22 mouse cellular contexts compared by ENCODE assay signal in genomic region chr12:110993226-110993625, GRCm38 (mm10). TPM values are rescaled to one million over a fixed set of nuclear protein-coding genes. Genes with fewer than 3 reads are reported as not detected.
DNase-seq lines count a peak whose midpoint lies in the region; ATAC-seq and TF ChIP-seq lines count a peak whose summit lies in the region.
"Had no signal": no experiment of that assay in that cellular context is flagged by ENCODE, and none has a peak within 500 bp of the region (broad histone marks: within the 10 kb centered on the region; RNA-seq: fewer than 3 reads in every experiment).

No protein-coding gene starts in this region.

- ATAC-seq in forebrain, postnatal 0 days: no peak
- ATAC-seq in limb, embryonic 12.5 days (ENCODE audit: insufficient number of reproducible peaks, insufficient read depth, low FRiP score, low TSS enrichment, low read depth): no peak
- ATAC-seq: inflammation-experienced regulatory T-cells, adult 6 months had no signal

- 0 out of 2 replicates have a peak overlapping the region, but pooled peaks have one; percentile 92 for H3K27ac ChIP-seq in forebrain, embryonic 10.5 days
- no peak overlapping the region for H3K27ac ChIP-seq in forebrain, postnatal 0 days (ENCODE audit: low read depth, low read length)
- H3K27ac ChIP-seq in liver, adult 2 months (replicated peaks; ENCODE audit: insufficient read depth, low read depth, low read length): no peak overlapping the region
- 0 out of 2 replicates have a peak overlapping the region, but pooled peaks have one; percentile 25 for H3K27ac ChIP-seq in limb, embryonic 12.5 days
- H3K27ac ChIP-seq: forebrain, embryonic 12.5 days; hindbrain, embryonic 14.5 days; liver, embryonic 14.5 days; neural tube, embryonic 15.5 days had no signal

- no peak for TF ChIP-seq CTCF in forebrain, postnatal 0 days (IDR thresholded peaks at IDR 0.05; ENCODE audit: low read depth)
- no peak for TF ChIP-seq CTCF in liver, adult 2 months (IDR thresholded peaks at IDR 0.05; ENCODE audit: low read depth, low read length)

- no peak overlapping the region for H3K9ac ChIP-seq in forebrain, postnatal 0 days
- no peak overlapping the region for H3K9ac ChIP-seq in liver, adult 2 months (ENCODE audit: low read depth, low read length)
- no peak overlapping the region; the same call in 1 of the 2 replicates for H3K9ac ChIP-seq in limb, embryonic 12.5 days (replicated peaks)
- H3K9ac ChIP-seq: forebrain, embryonic 12.5 days; hindbrain, embryonic 14.5 days; liver, embryonic 14.5 days; neural tube, embryonic 15.5 days had no signal

- no peaks in the 10 kb centered on the region for H3K36me3 ChIP-seq in forebrain, embryonic 10.5 days (replicated peaks)
- H3K36me3 ChIP-seq in forebrain, postnatal 0 days (ENCODE audit: insufficient read depth): no peaks in the 10 kb centered on the region
- H3K36me3 ChIP-seq in liver, adult 2 months (ENCODE audit: control insufficient read depth, insufficient read depth, low read length): no peaks in the 10 kb centered on the region
- no peaks in the 10 kb centered on the region for H3K36me3 ChIP-seq in limb, embryonic 12.5 days
- H3K36me3 ChIP-seq: forebrain, embryonic 12.5 days; heart, embryonic 12.5 days; neural tube, embryonic 15.5 days had no signal

- H3K4me2 ChIP-seq in forebrain, postnatal 0 days (ENCODE audit: low read depth): no peak overlapping the region
- no peak overlapping the region for H3K4me2 ChIP-seq in limb, embryonic 12.5 days

- no peak for TF ChIP-seq POLR2A in liver, adult 2 months (IDR thresholded peaks at IDR 0.05; ENCODE audit: extremely low read depth, insufficient read depth, low read length)

- no peak for DNase-seq in forebrain, embryonic 10.5 days (ENCODE audit: extremely low spot score, low spot score)
- DNase-seq in forebrain, postnatal 0 days: no peak
- DNase-seq in liver, adult 2 months (ENCODE audit: extremely low read depth, low read depth, low spot score): peak; percentile 55
- DNase-seq in liver: no peak
- no peak for DNase-seq in embryo, embryonic 10.5 days (ENCODE audit: low spot score)
- no peak for DNase-seq in Muller cell, postnatal 12 days (ENCODE audit: inconsistent ontology term)
- DNase-seq: adrenal gland, postnatal 14 days; embryo, embryonic 11 days; gastrocnemius, postnatal 14 days; heart, postnatal 4 days; layer of hippocampus, adult 9-11 months; lung, adult 2 months; lung, postnatal 10 days; midbrain, embryonic 14.5 days; thymus, postnatal 14 days had no signal

- H3K4me1 ChIP-seq in forebrain, embryonic 10.5 days: peaks cover 26% of the 10 kb centered on the region
- H3K4me1 ChIP-seq in forebrain, postnatal 0 days (ENCODE audit: insufficient read depth): no peaks in the 10 kb centered on the region
- no peaks in the 10 kb centered on the region for H3K4me1 ChIP-seq in liver, adult 2 months (ENCODE audit: control insufficient read depth, insufficient read depth, low read length)
- peaks cover 6% of the 10 kb centered on the region; the same call in 1 of the 2 replicates for H3K4me1 ChIP-seq in limb, embryonic 12.5 days (replicated peaks)

- no peaks in the 10 kb centered on the region for H3K79me2 ChIP-seq in liver, adult 2 months (ENCODE audit: control insufficient read depth, insufficient read depth, low read length)

- H3K9me3 ChIP-seq in forebrain, embryonic 10.5 days: peaks cover 7% of the 10 kb centered on the region
- H3K9me3 ChIP-seq in forebrain, postnatal 0 days (ENCODE audit: low read length): no peaks in the 10 kb centered on the region
- H3K9me3 ChIP-seq in limb, embryonic 12.5 days: peaks cover 5% of the 10 kb centered on the region; the same call in 1 of the 2 replicates

- 85% methylated on average over 3 of the region's 3 CpGs for WGBS in forebrain, embryonic 10.5 days
- WGBS in forebrain, postnatal 0 days: 86% methylated on average over 3 of the region's 3 CpGs
- 48% methylated on average over 3 of the region's 3 CpGs for WGBS in liver, adult 2 months
- WGBS in limb, embryonic 12.5 days: 87% methylated on average over 3 of the region's 3 CpGs

- no peaks in the 10 kb centered on the region for H3K27me3 ChIP-seq in forebrain, embryonic 10.5 days (ENCODE audit: poor library complexity, severe bottlenecking)
- H3K27me3 ChIP-seq in forebrain, postnatal 0 days (ENCODE audit: insufficient read depth, low read length): no peaks in the 10 kb centered on the region
- H3K27me3 ChIP-seq in liver, adult 2 months (ENCODE audit: control insufficient read depth, insufficient read depth, low read length): no peaks in the 10 kb centered on the region
- no peaks in the 10 kb centered on the region for H3K27me3 ChIP-seq in limb, embryonic 12.5 days
- H3K27me3 ChIP-seq: heart, embryonic 12.5 days; neural tube, embryonic 15.5 days had no signal

- H3K4me3 ChIP-seq in forebrain, embryonic 10.5 days: no peak overlapping the region
- no peak overlapping the region for H3K4me3 ChIP-seq in forebrain, postnatal 0 days (ENCODE audit: low read depth, low read length)
- H3K4me3 ChIP-seq in liver, adult 2 months (ENCODE audit: insufficient read depth, low read depth, low read length): no peak overlapping the region
- H3K4me3 ChIP-seq in limb, embryonic 12.5 days (replicated peaks): no peak overlapping the region

RNA-seq across cellular contexts. Expression of gene Ankrd9, which starts 14.4 kb away (rescaled TPM):
- 20.4 and 20.8 TPM in 2 replicates for polyA plus RNA-seq in forebrain, embryonic 10.5 days (2016; fragmentation: Nextera tagmentation; extraction: Ambion mirVana)
- 7.6 and 8.7 TPM in 2 replicates for total RNA-seq in forebrain, postnatal 0 days (2014; rRNA removed)
- 7.8 and 10.2 TPM in 2 replicates for polyA plus RNA-seq in forebrain, postnatal 0 days (2015; fragmentation: Nextera tagmentation; extraction: Ambion mirVana)
- total RNA-seq in liver, adult 2 months (2014; rRNA removed): 0.94 and 1.4 TPM in 2 replicates
- 10.5 and 12.8 TPM in 2 replicates for polyA plus RNA-seq in liver, adult 2 months (2012; rRNA removed)
- polyA plus RNA-seq in limb, embryonic 12.5 days (2016; fragmentation: Nextera tagmentation; extraction: Ambion mirVana): 15.4 and 16.7 TPM in 2 replicates

RNA-seq across cellular contexts. Expression of gene Rcor1, which starts 45.9 kb away (rescaled TPM):
- 7.0 and 8.4 TPM in 2 replicates for polyA plus RNA-seq in forebrain, embryonic 10.5 days (2016; fragmentation: Nextera tagmentation; extraction: Ambion mirVana)
- total RNA-seq in forebrain, postnatal 0 days (2014; rRNA removed): 14.0 and 16.2 TPM in 2 replicates
- 3.2 and 4.3 TPM in 2 replicates for polyA plus RNA-seq in forebrain, postnatal 0 days (2015; fragmentation: Nextera tagmentation; extraction: Ambion mirVana)
- 4.4 and 5.9 TPM in 2 replicates for total RNA-seq in liver, adult 2 months (2014; rRNA removed)
- polyA plus RNA-seq in liver, adult 2 months (2012; rRNA removed): 3.4 and 5.3 TPM in 2 replicates
- polyA plus RNA-seq in limb, embryonic 12.5 days (2016; fragmentation: Nextera tagmentation; extraction: Ambion mirVana): 12.1 and 13.1 TPM in 2 replicates

Comparison
In these comparisons a context has a peak if more than half of its experiments do, and no peak if none do; other contexts are left out.
1. H3K27ac ChIP-seq: peak in forebrain, embryonic 10.5 days (single experiment) and limb, embryonic 12.5 days (single experiment); none in forebrain, postnatal 0 days (single experiment) and liver, adult 2 months (single experiment).